Mouse (Mus musculus) hindbrain, embryonic 11.5 days (tissue): ENCODE data around the gene Tmed1. TPM values are rescaled to one million over a fixed set of nuclear protein-coding genes. Genes with fewer than 3 reads are reported as not detected.
"Not testable (repeated sequence)": the region's sequence is repeated elsewhere in the genome, so short reads cannot be mapped to it uniquely, and the experiment has no call there.

Experiments used
- ATAC-seq: fragments of 200-750 bp; cut with Nextera tagmentation; 2 replicates; pipeline ENCODE4 v1.8.0; 2017; ENCODE audit warnings: mild to moderate bottlenecking, moderate TSS enrichment, moderate library complexity; ENCODE audit not compliant: low FRiP score
- DNase-seq: peaks from one replicate; pipeline ENCODE4 v3.0.0-alpha.2; 2015; ENCODE audit warnings: low spot score
- H3K27ac ChIP-seq: fragments of 300-500 bp; sonication (generic); 2 replicates; pipeline ENCODE4 v1.5.1; 2014; ENCODE audit warnings: mild to moderate bottlenecking, low read depth, low read length
- H3K27me3 ChIP-seq: fragments of 300-500 bp; sonication (generic); 2 replicates; pipeline ENCODE4 v1.6.1; 2014; ENCODE audit warnings: mild to moderate bottlenecking, low read length, moderate library complexity, mixed read lengths; ENCODE audit not compliant: control insufficient read depth, insufficient read depth
- H3K36me3 ChIP-seq: fragments of 300-500 bp; sonication (generic); 2 replicates; pipeline ENCODE4 v1.6.1; 2014; ENCODE audit warnings: mild to moderate bottlenecking, low read length, moderate library complexity, mixed read lengths; ENCODE audit not compliant: control insufficient read depth, insufficient read depth
- H3K4me1 ChIP-seq: fragments of 300-500 bp; sonication (generic); replicated peaks from 2 replicates; pipeline ENCODE4 v1.6.1; 2014; ENCODE audit warnings: low read length, mixed read lengths; ENCODE audit not compliant: control insufficient read depth, insufficient read depth
- H3K4me2 ChIP-seq: fragments of 300-500 bp; sonication (generic); replicated peaks from 2 replicates; pipeline ENCODE4 v1.6.1; 2014; ENCODE audit warnings: mild to moderate bottlenecking, low read depth, low read length
- H3K4me3 ChIP-seq: fragments of 300-500 bp; sonication (generic); 2 replicates; pipeline ENCODE4 v1.5.1; 2014; ENCODE audit warnings: low read depth, low read length
- H3K9ac ChIP-seq: fragments of 300-500 bp; sonication (generic); 2 replicates; pipeline ENCODE4 v1.6.1; 2014; ENCODE audit warnings: low read depth, low read length
- H3K9me3 ChIP-seq: fragments of 300-500 bp; sonication (generic); 2 replicates; pipeline ENCODE4 v1.6.1; 2016; ENCODE audit warnings: low read length; ENCODE audit not compliant: control insufficient read depth
- WGBS: fragments of 180-500 bp; shearing (Covaris S2); extraction: QIAGEN DNeasy Blood & Tissue Kit; methylation state at CpG from one replicate; pipeline ENCODE4 v1.1.7; 2014; 5-methylcytosine and 5-hydroxymethylcytosine counted together
- polyA plus RNA-seq: library from polyadenylated mRNA; unstranded; fragments of >200 nt; fragmentation: Nextera tagmentation; extraction: Ambion mirVana; gene quantifications from 2 replicates; pipeline ENCODE4 v1.2.1, GENCODE M21; 2014

Tmed1 gene
- polyA plus RNA-seq, 1 experiment from 2014 or later, result 66.0 TPM

GRCm38 (mm10) chr9:21527917-21528324, 17.9 kb upstream of the Tmed1 start:
- Histone ChIP-seq H3K9ac (no peak overlapping the region), H3K9me3 (no peaks in the 10 kb centered on the region), H3K4me3 (no peak overlapping the region), H3K4me2 (no peak overlapping the region), H3K27me3 (no peaks in the 10 kb centered on the region), H3K4me1 (no peaks in the 10 kb centered on the region), H3K36me3 (no peaks in the 10 kb centered on the region), H3K27ac (no peak overlapping the region)
- ATAC-seq (no peak), DNase-seq (no peak)
- WGBS, result 63% methylated on average over 1 of the region's 1 CpGs

GRCm38 (mm10) chr9:21527100-21527801, 17.2 kb upstream of the Tmed1 start:
- 96% methylated on average over 2 of the region's 2 CpGs for WGBS

GRCm38 (mm10) chr9:21526634-21526944, 16.5 kb upstream of the Tmed1 start:
- ATAC-seq (no peak), DNase-seq (no peak)
- Histone ChIP-seq H3K9ac (no peak overlapping the region), H3K27ac (no peak overlapping the region), H3K4me1 (no peaks in the 10 kb centered on the region), H3K9me3 (no peaks in the 10 kb centered on the region), H3K27me3 (no peaks in the 10 kb centered on the region), H3K36me3 (no peaks in the 10 kb centered on the region), H3K4me3 (no peak overlapping the region), H3K4me2 (no peak overlapping the region)
- WGBS, result 91% methylated on average over 3 of the region's 3 CpGs

More at GRCm38 (mm10) chr9:21527100-21527801, 17.2 kb upstream of the Tmed1 start:
- ATAC-seq, result no peak
- Histone ChIP-seq H3K27me3 (no peaks in the 10 kb centered on the region), H3K9me3 (no peaks in the 10 kb centered on the region), H3K27ac (no peak overlapping the region), H3K9ac (no peak overlapping the region), H3K4me1 (no peaks in the 10 kb centered on the region), H3K4me2 (no peak overlapping the region), H3K4me3 (no peak overlapping the region), H3K36me3 (no peaks in the 10 kb centered on the region)
- no peak for DNase-seq

GRCm38 (mm10) chr9:21525937-21526633, 16.0 kb upstream of the Tmed1 start, which contains the start of gene AB124611:
Gene AB124611, plus strand, starts transcription at chr9:21526176.
- no peak within 1 kb of the TSS for H3K4me2 ChIP-seq
- no peak within 1 kb of the TSS for H3K4me3 ChIP-seq
- H3K9me3 ChIP-seq, result no peaks in the 10 kb centered on the region
- H3K4me1 ChIP-seq, result no peaks in the 10 kb centered on the region
- no peaks in the 10 kb centered on the region for H3K36me3 ChIP-seq
- DNase-seq (no peak), ATAC-seq (no peak)
- WGBS, result 70% methylated on average over 14 of the region's 14 CpGs
- no peaks in the 10 kb centered on the region for H3K27me3 ChIP-seq
- no peak within 1 kb of the TSS for H3K27ac ChIP-seq
- H3K9ac ChIP-seq, result no peak within 1 kb of the TSS

GRCm38 (mm10) chr9:21525142-21525936, 15.3 kb upstream of the Tmed1 start:
- 81% methylated on average over 7 of the region's 7 CpGs for WGBS
- DNase-seq (no peak), ATAC-seq (no peak)
- Histone ChIP-seq H3K4me3 (no peak overlapping the region), H3K36me3 (no peaks in the 10 kb centered on the region), H3K4me2 (no peak overlapping the region), H3K9me3 (no peaks in the 10 kb centered on the region), H3K9ac (no peak overlapping the region), H3K27ac (no peak overlapping the region), H3K27me3 (no peaks in the 10 kb centered on the region), H3K4me1 (no peaks in the 10 kb centered on the region)

- not testable (repeated sequence) for ATAC-seq, DNase-seq
These were observed 8.6 kb upstream of the Tmed1 start for GRCm38 (mm10) chr9:21518690-21519089.

GRCm38 (mm10) chr9:21517947-21518495, 8.0 kb upstream of the Tmed1 start:
- WGBS, result 79% methylated on average over 6 of the region's 6 CpGs
- Histone ChIP-seq H3K27ac (no peak overlapping the region), H3K4me2 (no peak overlapping the region), H3K36me3 (no peaks in the 10 kb centered on the region), H3K4me1 (no peaks in the 10 kb centered on the region), H3K9ac (no peak overlapping the region), H3K27me3 (no peaks in the 10 kb centered on the region), H3K4me3 (no peak overlapping the region), H3K9me3 (no peaks in the 10 kb centered on the region)
- ATAC-seq, result no peak
- no peak for DNase-seq

More at GRCm38 (mm10) chr9:21518690-21519089, 8.6 kb upstream of the Tmed1 start:
- not testable (repeated sequence) for H3K27me3 ChIP-seq, H3K4me3 ChIP-seq, H3K4me2 ChIP-seq, H3K27ac ChIP-seq, H3K9me3 ChIP-seq, H3K9ac ChIP-seq, H3K36me3 ChIP-seq, H3K4me1 ChIP-seq
- 80% methylated on average over 6 of the region's 6 CpGs for WGBS

- H3K27me3 ChIP-seq, result no peaks in the 10 kb centered on the region
- H3K4me1 ChIP-seq, result peaks cover 3% of the 10 kb centered on the region; the same call in 1 of the 2 replicates
- DNase-seq (no peak), ATAC-seq (no peak)
- no peaks in the 10 kb centered on the region for H3K36me3 ChIP-seq
- H3K9me3 ChIP-seq, result no peaks in the 10 kb centered on the region
- no peak overlapping the region for H3K4me2 ChIP-seq
- 100% methylated on average over 4 of the region's 4 CpGs for WGBS
- no peak overlapping the region for H3K9ac ChIP-seq
- no peak overlapping the region for H3K27ac ChIP-seq
- H3K4me3 ChIP-seq, result no peak overlapping the region
These were observed 3.4 kb upstream of the Tmed1 start for GRCm38 (mm10) chr9:21513466-21513865.
